Mouse (Mus musculus) heart, adult 2 months (tissue): Measurements from ENCODE around the gene Ctnna3. TPM values are rescaled to one million over a fixed set of nuclear protein-coding genes. Genes with fewer than 3 reads are reported as not detected.

Source experiments
- DNase-seq, 2 experiments: peaks; one replicate each; pipeline ENCODE4 v3.0.0; 2021
- H3K27ac ChIP-seq: fragments of 200-600 bp; 2 replicates; pipeline ENCODE4 v1.8.1; 2022
- H3K27me3 ChIP-seq: fragments of 200-500 bp; 2 replicates; pipeline ENCODE4 v1.6.1; 2012; ENCODE audit warnings: mild to moderate bottlenecking, low read length, inconsistent platforms, mixed read lengths; ENCODE audit not compliant: control insufficient read depth, insufficient read depth
- H3K36me3 ChIP-seq: fragments of 200-500 bp; 2 replicates; pipeline ENCODE4 v1.6.1; 2012; ENCODE audit warnings: low read length, inconsistent platforms; ENCODE audit not compliant: control insufficient read depth, insufficient read depth
- H3K4me1 ChIP-seq: fragments of 200-500 bp; 2 replicates; pipeline ENCODE4 v1.6.1; 2011; ENCODE audit warnings: low read length; ENCODE audit not compliant: control insufficient read depth, insufficient read depth
- H3K4me3 ChIP-seq: fragments of 200-600 bp; 2 replicates; pipeline ENCODE4 v1.8.1; 2022
- H3K79me2 ChIP-seq: fragments of 200-500 bp; replicated peaks from 2 replicates; pipeline ENCODE4 v1.6.1; 2012; ENCODE audit warnings: mild to moderate bottlenecking, inconsistent platforms, low read length, moderate library complexity, mixed read lengths; ENCODE audit not compliant: control insufficient read depth, insufficient read depth
- H3K9ac ChIP-seq: fragments of 200-500 bp; 2 replicates; pipeline ENCODE4 v1.6.1; 2012; ENCODE audit warnings: low read depth, mild to moderate bottlenecking, control low read depth, inconsistent platforms, low read length, mixed read lengths
- CTCF ChIP-seq: fragments of 200-600 bp; IDR thresholded peaks from 2 replicates; pipeline ENCODE4 v1.8.1; 2022; ENCODE audit warnings: antibody characterized with exemption, mild to moderate bottlenecking, moderate library complexity
- EP300 ChIP-seq: fragments of 200-500 bp; IDR thresholded peaks from 2 replicates; pipeline ENCODE4 v1.6.1; 2011; ENCODE audit warnings: low read depth, low read length, control low read depth; ENCODE audit not compliant: insufficient read depth
- POLR2A ChIP-seq: fragments of 200-500 bp; IDR thresholded peaks from 2 replicates; pipeline ENCODE4 v1.6.1; 2011; ENCODE audit warnings: mild to moderate bottlenecking, low read depth, low read length, control low read depth; ENCODE audit not compliant: insufficient read depth
- WGBS: fragments of 180-500 bp; shearing (Covaris S2); methylation state at CpG from one replicate; pipeline ENCODE4 v1.1.7; 2018; 5-methylcytosine and 5-hydroxymethylcytosine counted together
- intact Hi-C: fragments of 180-260 bp; cut with DNase I; formaldehyde crosslinking; loops from one replicate; pipeline ENCODE4 v1.15.1; 2025
- polyA plus RNA-seq: library from polyadenylated mRNA; depleted of rRNA; stranded (reverse); fragments of >200 nt; gene quantifications from 2 replicates; pipeline ENCODE4 v1.2.3, GENCODE M21; 2012
- total RNA-seq, 2 experiments: library from RNA; stranded (reverse); gene quantifications; 2 replicates each; pipeline ENCODE4 v1.2.3; 2021

Ctnna3 gene
- total and polyA plus RNA-seq, 3 experiments = 6.4 to 54.6 (median 46.9) TPM

- Histone ChIP-seq H3K27ac (no peak overlapping the region), H3K27me3 (no peaks in the 10 kb centered on the region), H3K9ac (no peak overlapping the region), H3K79me2 (no peaks in the 10 kb centered on the region), H3K36me3 (no peaks in the 10 kb centered on the region), H3K4me1 (no peaks in the 10 kb centered on the region), H3K4me3 (no peak overlapping the region)
- 90% methylated on average over 1 of the region's 1 CpGs for WGBS
- intact Hi-C loops = no loop called here
- no peak for TF ChIP-seq EP300
- no peak for TF ChIP-seq POLR2A
- TF ChIP-seq CTCF = no peak
- no peak for DNase-seq
These were observed 1406.4 kb downstream of the Ctnna3 start for GRCm38 (mm10) chr10:64836315-64836714.

- WGBS = 84% methylated on average over 2 of the region's 2 CpGs
- peak; percentile 21 for TF ChIP-seq CTCF
- no peak for TF ChIP-seq POLR2A
- intact Hi-C loops = no loop called here
These were observed 1431.5 kb downstream of the Ctnna3 start for GRCm38 (mm10) chr10:64861439-64861838.

DNA sequence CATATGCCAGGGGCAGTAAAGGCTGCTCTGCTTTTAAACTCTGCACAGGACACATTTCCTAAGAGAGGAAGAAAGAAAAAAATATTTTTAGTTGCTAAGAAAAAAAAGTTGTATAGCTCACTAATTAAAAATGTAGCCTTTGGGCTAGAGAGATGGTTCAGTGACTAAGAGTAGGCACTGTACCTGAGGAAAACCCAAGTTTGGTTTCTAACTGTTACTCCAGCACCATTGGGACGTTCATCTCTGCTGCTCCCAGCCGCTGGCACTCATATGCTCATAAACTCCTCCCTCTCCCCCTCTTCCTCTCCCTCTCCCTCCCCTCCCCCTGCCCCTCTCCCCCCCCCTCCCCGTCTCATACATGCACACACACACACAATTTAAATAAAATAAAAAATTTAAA is 1441.0 kb downstream of the Ctnna3 start:
- DNase-seq = no peak
- Histone ChIP-seq H3K9ac (no peak overlapping the region), H3K27ac (no peak overlapping the region), H3K4me3 (no peak overlapping the region), H3K27me3 (no peaks in the 10 kb centered on the region), H3K79me2 (no peaks in the 10 kb centered on the region), H3K4me1 (no peaks in the 10 kb centered on the region), H3K36me3 (no peaks in the 10 kb centered on the region)
- intact Hi-C loops = no loop called here
- TF ChIP-seq EP300 (no peak), POLR2A (no peak), CTCF (no peak)
- WGBS = 61% methylated on average over 3 of the region's 3 CpGs

More at GRCm38 (mm10) chr10:64861439-64861838, 1431.5 kb downstream of the Ctnna3 start:
- no peaks in the 10 kb centered on the region for H3K79me2 ChIP-seq
- H3K4me1 ChIP-seq = no peaks in the 10 kb centered on the region
- H3K36me3 ChIP-seq = no peaks in the 10 kb centered on the region
- H3K27ac ChIP-seq = no peak overlapping the region
- H3K9ac ChIP-seq = no peak overlapping the region
- H3K27me3 ChIP-seq = no peaks in the 10 kb centered on the region
- no peak for DNase-seq
- H3K4me3 ChIP-seq = no peak overlapping the region

GRCm38 (mm10) chr10:64876506-64876905 is 1446.6 kb downstream of the Ctnna3 start:
- WGBS = 66% methylated on average over 2 of the region's 2 CpGs
- H3K36me3 ChIP-seq = no peaks in the 10 kb centered on the region
- no peaks in the 10 kb centered on the region for H3K4me1 ChIP-seq
- H3K4me3 ChIP-seq = no peak overlapping the region
- intact Hi-C loops = no loop called here
- no peak overlapping the region for H3K27ac ChIP-seq
- no peaks in the 10 kb centered on the region for H3K27me3 ChIP-seq
- DNase-seq = no peak
- no peak overlapping the region for H3K9ac ChIP-seq
- TF ChIP-seq EP300 (no peak), POLR2A (no peak), CTCF (no peak)
- H3K79me2 ChIP-seq = no peaks in the 10 kb centered on the region

GRCm38 (mm10) chr10:64879860-64880259 is 1450.0 kb downstream of the Ctnna3 start:
- intact Hi-C loops = no loop called here
- TF ChIP-seq POLR2A = no peak
- TF ChIP-seq CTCF = no peak
- no peak for TF ChIP-seq EP300

DNA sequence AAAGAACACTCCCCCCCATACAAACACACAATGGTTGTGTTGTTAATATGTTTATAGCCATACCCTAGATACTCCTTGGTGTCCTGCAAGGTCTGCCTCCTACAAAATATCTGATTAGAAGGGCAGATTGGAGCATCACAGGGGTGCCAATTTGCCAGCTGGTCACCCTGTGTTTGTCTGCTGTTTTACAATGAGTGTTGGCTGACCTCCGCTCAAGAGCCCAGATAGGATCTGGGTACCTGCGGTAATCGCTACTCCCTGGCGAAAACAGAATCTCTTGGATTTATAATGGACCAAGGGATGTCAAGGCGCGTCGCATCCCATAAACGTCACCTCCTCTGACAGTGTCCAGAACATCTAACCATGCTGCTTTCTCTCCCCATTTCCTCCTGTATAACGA is 1457.0 kb downstream of the Ctnna3 start:
- intact Hi-C loops = no loop called here
- Histone ChIP-seq H3K27ac (no peak overlapping the region), H3K79me2 (no peaks in the 10 kb centered on the region), H3K36me3 (no peaks in the 10 kb centered on the region), H3K27me3 (no peaks in the 10 kb centered on the region), H3K9ac (no peak overlapping the region), H3K4me3 (no peak overlapping the region), H3K4me1 (no peaks in the 10 kb centered on the region)
- WGBS = 88% methylated on average over 9 of the region's 9 CpGs
- DNase-seq = no peak
- TF ChIP-seq POLR2A = no peak
- no peak for TF ChIP-seq CTCF
- TF ChIP-seq EP300 = no peak

More at GRCm38 (mm10) chr10:64879860-64880259, 1450.0 kb downstream of the Ctnna3 start:
- Histone ChIP-seq H3K36me3 (no peaks in the 10 kb centered on the region), H3K27ac (no peak overlapping the region), H3K79me2 (no peaks in the 10 kb centered on the region), H3K27me3 (no peaks in the 10 kb centered on the region), H3K9ac (no peak overlapping the region), H3K4me3 (no peak overlapping the region), H3K4me1 (no peaks in the 10 kb centered on the region)
- no peak for DNase-seq
- WGBS = 69% methylated on average over 3 of the region's 3 CpGs

DNA sequence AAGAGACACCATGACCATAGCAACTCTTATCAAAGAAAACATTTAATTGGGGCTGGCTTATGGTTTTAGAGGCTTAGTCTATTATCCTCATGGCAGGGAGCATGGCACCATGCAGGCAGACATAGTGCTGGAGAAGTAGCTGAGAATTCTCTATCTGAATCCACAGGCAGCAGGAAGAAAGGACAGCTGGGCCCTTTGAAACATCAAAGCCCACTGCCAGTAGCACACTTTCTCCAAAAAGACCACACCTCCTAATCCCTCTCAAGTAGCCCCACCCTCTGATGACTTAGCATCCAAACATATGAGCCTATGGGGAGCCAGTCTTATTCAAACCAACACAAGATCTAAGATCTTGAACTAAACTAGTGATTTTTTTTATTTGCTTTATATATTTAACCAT is 1462.6 kb downstream of the Ctnna3 start:
- intact Hi-C loops = no loop called here
- no peak overlapping the region for H3K4me3 ChIP-seq
- H3K9ac ChIP-seq = no peak overlapping the region
- TF ChIP-seq CTCF = no peak
- no peak for TF ChIP-seq EP300
- TF ChIP-seq POLR2A = no peak
- H3K79me2 ChIP-seq = no peaks in the 10 kb centered on the region
- H3K27me3 ChIP-seq = no peaks in the 10 kb centered on the region
- no peaks in the 10 kb centered on the region for H3K4me1 ChIP-seq
- no peak for DNase-seq
- H3K36me3 ChIP-seq = no peaks in the 10 kb centered on the region
- no peak overlapping the region for H3K27ac ChIP-seq
